Mouse (Mus musculus) limb, embryonic 12.5 days (tissue): ENCODE measurements around the gene Cdsn. TPM values are rescaled to one million over a fixed set of nuclear protein-coding genes. Genes with fewer than 3 reads are reported as not detected.
A peak's percentile ranks its signal among the peaks of the same experiment; 100 is the strongest.
"Not testable (repeated sequence)": the region's sequence is repeated elsewhere in the genome, so short reads cannot be mapped to it uniquely, and the experiment has no call there.

Source experiments
- ATAC-seq: fragments of 200-750 bp; cut with Nextera tagmentation; 2 replicates; pipeline ENCODE4 v1.8.0; 2017; ENCODE audit warnings: low read depth, moderate TSS enrichment; ENCODE audit not compliant: insufficient number of reproducible peaks, insufficient read depth, low FRiP score, low TSS enrichment
- H3K27ac ChIP-seq: fragments of 300-500 bp; sonication (generic); 2 replicates; pipeline ENCODE4 v1.5.1; 2016; ENCODE audit warnings: mild to moderate bottlenecking, moderate library complexity
- H3K27me3 ChIP-seq: fragments of 300-500 bp; sonication (generic); 2 replicates; pipeline ENCODE4 v1.6.1; 2016; ENCODE audit warnings: mild to moderate bottlenecking, moderate library complexity
- H3K36me3 ChIP-seq: fragments of 300-500 bp; sonication (generic); 2 replicates; pipeline ENCODE4 v1.6.1; 2016; ENCODE audit warnings: mild to moderate bottlenecking, moderate library complexity
- H3K4me1 ChIP-seq: fragments of 300-500 bp; sonication (generic); replicated peaks from 2 replicates; pipeline ENCODE4 v1.6.1; 2016
- H3K4me2 ChIP-seq: fragments of 300-500 bp; sonication (generic); 2 replicates; pipeline ENCODE4 v1.6.1; 2016; ENCODE audit warnings: mild to moderate bottlenecking, moderate library complexity
- H3K4me3 ChIP-seq: fragments of 300-500 bp; sonication (generic); replicated peaks from 2 replicates; pipeline ENCODE4 v1.5.1; 2016; ENCODE audit warnings: mild to moderate bottlenecking
- H3K9ac ChIP-seq: fragments of 300-500 bp; sonication (generic); replicated peaks from 2 replicates; pipeline ENCODE4 v1.6.1; 2016; ENCODE audit warnings: mild to moderate bottlenecking, moderate library complexity
- H3K9me3 ChIP-seq: fragments of 300-500 bp; sonication (generic); 2 replicates; pipeline ENCODE4 v1.6.1; 2016; ENCODE audit warnings: mild to moderate bottlenecking, moderate library complexity
- WGBS: fragments of 180-500 bp; shearing (Covaris S2); methylation state at CpG from one replicate; pipeline ENCODE4 v1.1.7; 2016; 5-methylcytosine and 5-hydroxymethylcytosine counted together
- polyA plus RNA-seq: library from polyadenylated mRNA; unstranded; fragments of >200 nt; fragmentation: Nextera tagmentation; extraction: Ambion mirVana; gene quantifications from 2 replicates; pipeline ENCODE4 v1.2.1, GENCODE M21; 2016

The Cdsn gene
- not detected in 2 replicates for polyA plus RNA-seq

DNA sequence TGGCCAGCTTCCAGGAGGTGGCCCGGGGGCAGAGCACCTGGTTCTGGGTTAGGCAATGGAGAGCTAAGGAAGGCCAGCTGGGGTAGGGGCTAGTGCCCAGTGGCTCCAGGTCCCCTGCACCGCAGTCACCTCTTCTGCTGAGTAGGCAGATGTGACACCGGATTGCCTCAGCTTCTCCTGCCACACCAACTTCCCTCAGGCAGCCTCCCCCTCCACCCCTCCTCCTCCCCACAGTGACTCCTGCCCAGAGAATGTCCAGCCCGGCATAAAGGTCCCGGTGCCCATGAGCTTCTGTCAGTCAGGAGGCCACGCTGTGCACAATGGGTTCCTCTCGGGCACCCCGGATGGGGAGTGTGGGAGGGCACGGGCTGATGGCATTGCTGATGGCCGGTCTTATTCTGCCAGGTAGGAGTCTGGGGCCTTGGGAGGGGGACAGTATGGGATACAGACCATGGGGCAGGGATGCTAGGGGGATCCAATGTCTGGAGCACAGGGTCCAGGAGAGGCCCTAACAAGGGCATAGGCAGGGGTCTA lies at the start of gene Cdsn:
Gene Cdsn (plus strand): TSS at position 248 of the 534 bp plus-strand sequence.
- Histone ChIP-seq H3K9ac (no peak within 1 kb of the TSS), H3K4me1 (no peaks in the 10 kb centered on the region), H3K9me3 (no peaks in the 10 kb centered on the region), H3K27ac (no peak within 1 kb of the TSS), H3K4me2 (no peak within 1 kb of the TSS), H3K27me3 (no peaks in the 10 kb centered on the region), H3K4me3 (no peak within 1 kb of the TSS), H3K36me3 (no peaks in the 10 kb centered on the region)
- WGBS, result 79% methylated on average over 10 of the region's 10 CpGs
- ATAC-seq, result no peak

DNA sequence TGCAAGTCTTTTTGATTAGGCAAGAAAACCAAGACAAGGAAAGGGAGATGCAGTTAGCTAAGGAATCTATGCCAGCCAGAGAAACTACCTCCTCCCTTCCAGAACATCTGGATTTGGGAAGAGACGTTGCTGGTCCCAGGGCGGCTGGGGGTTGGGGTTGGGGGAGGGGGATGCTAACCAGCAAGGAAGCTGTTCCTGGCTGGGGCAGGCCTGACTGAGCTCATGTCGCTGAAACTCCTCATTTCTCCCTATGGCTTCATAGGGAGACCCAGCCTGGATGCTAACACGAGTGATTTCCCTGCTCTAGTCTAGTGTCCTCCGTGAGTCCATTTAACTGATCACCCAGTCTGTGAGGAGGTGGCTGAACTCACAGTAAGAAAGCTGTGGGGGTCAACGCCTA lies 49.7 kb upstream of the Cdsn start:
- H3K4me2 ChIP-seq, result no peak overlapping the region
- no peaks in the 10 kb centered on the region for H3K36me3 ChIP-seq
- ATAC-seq, result no peak
- 4% methylated on average over 6 of the region's 6 CpGs for WGBS
- H3K4me3 ChIP-seq, result no peak overlapping the region
- H3K27ac ChIP-seq, result peak overlapping the region; percentile 29; the same call in 1 of the 2 replicates
- 0 out of 2 replicates have a peak overlapping the region, but pooled peaks have one; percentile 12 for H3K9ac ChIP-seq
- H3K4me1 ChIP-seq, result peaks cover 15% of the 10 kb centered on the region
- no peaks in the 10 kb centered on the region for H3K9me3 ChIP-seq
- peaks cover 29% of the 10 kb centered on the region for H3K27me3 ChIP-seq

DNA sequence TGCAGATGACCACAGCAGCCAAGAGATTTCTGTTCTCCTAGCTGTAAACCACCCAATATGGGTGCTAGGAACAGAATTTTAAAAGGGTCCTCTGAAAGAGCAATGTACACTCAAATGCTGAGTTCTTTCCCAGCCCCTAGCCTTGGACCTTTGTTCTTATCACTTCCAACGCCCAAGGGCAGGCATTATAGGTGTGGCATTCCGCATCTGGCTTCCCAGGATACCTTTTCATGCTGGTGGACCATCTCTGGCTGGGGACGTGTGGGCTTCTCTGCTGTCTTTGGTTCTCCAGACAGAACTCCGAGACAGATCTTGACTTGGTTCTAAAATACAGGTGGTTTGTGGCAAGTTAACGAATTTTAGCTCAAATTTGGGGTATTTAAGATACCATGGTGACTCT lies 49.2 kb upstream of the Cdsn start:
- H3K4me2 ChIP-seq, result no peak overlapping the region
- no peak for ATAC-seq
- no peaks in the 10 kb centered on the region for H3K9me3 ChIP-seq
- WGBS, result 64% methylated on average over 5 of the region's 5 CpGs
- peaks cover 34% of the 10 kb centered on the region for H3K27me3 ChIP-seq
- H3K4me3 ChIP-seq, result no peak overlapping the region
- H3K9ac ChIP-seq, result no peak overlapping the region
- no peak overlapping the region for H3K27ac ChIP-seq
- H3K4me1 ChIP-seq, result peaks cover 15% of the 10 kb centered on the region
- no peaks in the 10 kb centered on the region for H3K36me3 ChIP-seq

DNA sequence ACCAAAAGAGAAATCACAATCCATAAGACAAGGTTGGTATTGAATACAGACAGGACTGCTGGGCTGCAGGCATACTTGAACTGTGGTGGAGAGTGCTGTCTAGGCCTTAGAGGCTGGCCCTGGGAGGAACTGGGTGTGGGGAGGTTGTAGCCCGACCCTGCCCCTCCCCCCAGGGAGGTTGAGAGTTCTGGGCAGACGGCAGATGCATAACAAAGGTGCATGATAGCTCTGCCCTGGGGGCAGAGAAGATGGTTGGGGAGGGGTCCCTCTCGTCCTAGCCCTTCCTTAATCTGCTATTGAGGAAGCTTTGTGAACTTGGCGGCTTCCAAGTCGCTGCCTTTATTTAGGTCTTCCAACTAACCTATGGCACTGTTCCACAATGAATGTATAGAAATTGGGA lies 48.1 kb upstream of the Cdsn start:
- peaks cover 42% of the 10 kb centered on the region for H3K27me3 ChIP-seq

DNA sequence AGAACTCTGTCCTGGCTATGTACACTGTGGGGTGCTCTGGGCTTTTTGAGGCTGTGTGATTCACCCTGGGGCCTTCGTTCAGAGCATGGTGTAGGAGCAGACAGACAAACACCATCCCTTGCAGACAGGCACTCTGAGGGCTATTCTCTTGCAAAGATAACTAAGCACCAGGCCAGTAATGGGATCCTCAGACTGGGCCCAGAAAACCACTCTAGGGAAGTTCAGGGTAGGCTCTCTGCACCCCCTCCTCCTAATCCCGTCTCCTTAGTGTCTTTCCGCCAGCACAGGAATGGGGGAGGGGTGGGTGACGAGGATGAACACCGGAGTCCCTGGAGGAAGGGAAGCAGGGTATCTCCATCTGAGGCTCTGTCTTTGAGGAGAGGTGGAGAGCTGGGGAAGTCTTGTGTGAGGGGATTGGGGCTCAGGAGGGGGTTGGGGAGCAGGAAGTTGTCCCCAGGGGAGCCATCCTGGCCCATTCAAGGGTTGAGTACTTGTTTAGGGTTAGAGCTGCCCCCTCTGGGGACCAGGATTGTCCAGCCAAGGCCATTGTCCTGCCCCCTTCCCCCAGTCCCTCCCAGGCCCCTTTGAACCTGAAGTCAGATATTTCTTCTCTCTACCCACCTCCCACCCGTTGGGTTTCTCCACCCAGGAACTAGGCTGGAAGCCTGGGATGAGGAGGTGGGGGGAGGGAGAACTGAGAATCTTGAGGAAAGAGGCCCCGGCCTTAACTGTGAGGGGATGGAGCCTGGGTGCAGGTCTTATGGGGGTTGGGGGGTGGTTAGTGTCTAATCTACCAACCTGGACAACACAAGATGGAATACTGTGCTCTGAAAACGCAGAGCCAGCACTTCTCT lies 47.1 kb upstream of the Cdsn start:
- no peaks in the 10 kb centered on the region for H3K36me3 ChIP-seq
- no peak overlapping the region for H3K4me2 ChIP-seq
- H3K4me1 ChIP-seq, result peaks cover 21% of the 10 kb centered on the region
- ATAC-seq, result no peak
- no peaks in the 10 kb centered on the region for H3K9me3 ChIP-seq
- H3K27ac ChIP-seq, result no peak overlapping the region
- H3K9ac ChIP-seq, result no peak overlapping the region
- WGBS, result 38% methylated on average over 8 of the region's 8 CpGs
- no peak overlapping the region for H3K4me3 ChIP-seq
- peaks cover 48% of the 10 kb centered on the region for H3K27me3 ChIP-seq

More for the DNA sequence above, 48.1 kb upstream of the Cdsn start:
- Histone ChIP-seq H3K27ac (no peak overlapping the region), H3K36me3 (no peaks in the 10 kb centered on the region), H3K4me3 (no peak overlapping the region), H3K4me1 (peaks cover 15% of the 10 kb centered on the region), H3K9me3 (no peaks in the 10 kb centered on the region), H3K9ac (no peak overlapping the region), H3K4me2 (no peak overlapping the region)
- ATAC-seq, result no peak
- WGBS, result 31% methylated on average over 5 of the region's 5 CpGs

DNA sequence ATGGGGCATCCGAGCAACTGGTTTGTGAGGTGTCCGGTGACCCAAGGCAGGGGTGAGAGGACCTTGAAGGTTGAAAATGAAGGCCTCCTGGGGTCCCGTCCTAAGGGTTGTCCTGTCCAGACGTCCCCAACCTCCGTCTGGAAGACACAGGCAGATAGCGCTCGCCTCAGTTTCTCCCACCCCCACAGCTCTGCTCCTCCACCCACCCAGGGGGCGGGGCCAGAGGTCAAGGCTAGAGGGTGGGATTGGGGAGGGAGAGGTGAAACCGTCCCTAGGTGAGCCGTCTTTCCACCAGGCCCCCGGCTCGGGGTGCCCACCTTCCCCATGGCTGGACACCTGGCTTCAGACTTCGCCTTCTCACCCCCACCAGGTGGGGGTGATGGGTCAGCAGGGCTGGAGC lies 46.2 kb upstream of the Cdsn start, which contains the start of gene Pou5f1:
Gene Pou5f1 (plus strand): TSS at position 243 of the 400 bp plus-strand sequence.
- Histone ChIP-seq H3K27ac (no peak within 1 kb of the TSS), H3K4me3 (no peak within 1 kb of the TSS), H3K4me1 (peaks cover 21% of the 10 kb centered on the region), H3K36me3 (no peaks in the 10 kb centered on the region), H3K4me2 (no peak within 1 kb of the TSS), H3K27me3 (peaks cover 48% of the 10 kb centered on the region), H3K9me3 (no peaks in the 10 kb centered on the region), H3K9ac (no peak within 1 kb of the TSS)
- no peak for ATAC-seq
- 48% methylated on average over 13 of the region's 13 CpGs for WGBS

DNA sequence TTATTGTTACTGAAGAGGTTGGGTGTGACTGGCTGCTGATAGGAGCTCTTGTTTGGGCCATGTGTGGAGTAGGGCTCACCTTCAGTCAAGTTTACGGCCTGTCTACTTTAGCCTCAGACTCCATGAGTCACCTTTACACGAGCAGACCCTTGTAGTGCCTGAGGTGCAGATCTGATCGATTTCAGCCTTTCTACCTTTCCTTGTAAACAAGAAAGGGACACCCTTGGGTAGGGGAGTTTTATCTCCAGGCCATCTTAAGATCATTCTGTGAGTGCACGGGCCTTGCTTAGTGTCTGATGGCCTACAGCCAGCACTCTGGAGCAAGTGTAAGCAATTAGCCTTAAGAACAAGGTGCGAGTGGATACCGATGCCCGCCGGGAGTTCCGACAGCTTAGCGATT lies 45.0 kb upstream of the Cdsn start:
- ATAC-seq, result no peak
- H3K4me2 ChIP-seq, result no peak overlapping the region
- no peaks in the 10 kb centered on the region for H3K36me3 ChIP-seq
- H3K4me3 ChIP-seq, result no peak overlapping the region
- no peak overlapping the region for H3K27ac ChIP-seq
- peaks cover 20% of the 10 kb centered on the region for H3K4me1 ChIP-seq
- WGBS, result 14% methylated on average over 10 of the region's 10 CpGs
- H3K27me3 ChIP-seq, result peaks cover 48% of the 10 kb centered on the region
- H3K9ac ChIP-seq, result no peak overlapping the region
- no peaks in the 10 kb centered on the region for H3K9me3 ChIP-seq

DNA sequence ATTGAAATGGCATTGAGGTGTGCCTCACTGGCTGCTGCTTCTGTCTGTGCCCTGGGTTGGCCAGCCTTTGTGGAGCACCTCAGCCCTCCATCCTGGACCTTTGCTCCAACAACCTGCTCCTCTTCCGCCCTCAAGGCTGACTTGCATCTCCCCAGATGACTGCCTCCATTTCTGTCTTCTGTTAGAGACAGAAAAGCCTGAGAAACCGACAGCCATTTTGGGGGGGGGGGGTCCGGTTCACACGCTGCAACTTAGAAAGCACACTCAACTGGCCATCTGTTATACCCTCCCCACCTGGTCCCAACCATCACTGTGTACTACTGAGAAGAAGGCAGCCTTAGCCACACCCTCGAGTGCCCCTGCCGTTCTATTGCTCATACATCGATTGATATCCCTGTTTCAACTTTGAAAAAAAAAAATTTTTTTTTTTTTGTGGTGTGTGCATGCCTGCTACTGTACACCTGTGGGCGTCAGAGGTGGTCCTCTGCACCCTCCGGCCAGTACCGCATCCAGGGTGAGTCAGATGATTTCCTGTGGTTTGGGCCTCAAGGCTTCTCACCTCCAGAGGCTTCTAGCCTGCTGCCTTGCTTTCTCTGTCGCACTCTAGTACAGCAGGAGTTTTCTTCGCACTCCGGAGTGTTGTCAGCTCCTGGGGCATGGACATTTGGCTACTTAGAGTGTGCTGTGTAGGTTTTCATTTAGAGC lies 44.2 kb upstream of the Cdsn start:
- 20% methylated on average over 13 of the region's 13 CpGs for WGBS
- H3K4me1 ChIP-seq, result peaks cover 11% of the 10 kb centered on the region
- H3K4me3 ChIP-seq, result no peak overlapping the region
- peaks cover 48% of the 10 kb centered on the region for H3K27me3 ChIP-seq
- H3K36me3 ChIP-seq, result peaks cover 6% of the 10 kb centered on the region
- no peaks in the 10 kb centered on the region for H3K9me3 ChIP-seq
- no peak for ATAC-seq
- no peak overlapping the region for H3K4me2 ChIP-seq
- H3K9ac ChIP-seq, result no peak overlapping the region
- H3K27ac ChIP-seq, result no peak overlapping the region

DNA sequence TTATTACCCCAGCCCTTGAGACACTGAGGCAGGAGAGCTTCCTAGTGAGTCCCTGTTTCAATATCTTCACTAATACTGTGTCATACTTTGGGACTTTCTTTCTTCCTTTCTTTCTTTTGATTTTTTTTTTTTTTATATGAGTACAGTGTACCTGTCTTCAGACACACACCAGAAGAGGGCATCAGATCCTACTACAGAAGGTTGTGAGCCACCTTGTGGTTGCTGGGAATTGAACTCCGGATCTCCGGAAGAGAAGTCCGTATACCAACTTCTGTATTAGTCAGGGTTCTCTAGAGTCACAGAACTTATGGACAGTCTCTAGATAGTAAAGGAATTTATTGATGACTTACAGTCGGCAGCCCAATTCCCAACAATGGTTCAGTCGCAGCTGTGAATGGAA lies 43.6 kb upstream of the Cdsn start:
- not testable (repeated sequence) for H3K27ac ChIP-seq, ATAC-seq, H3K4me2 ChIP-seq, H3K9ac ChIP-seq, H3K4me3 ChIP-seq, H3K9me3 ChIP-seq
- 53% methylated on average over 5 of the region's 5 CpGs for WGBS
- Histone ChIP-seq H3K4me1 (0 out of 2 replicates have a peak, but pooled peaks cover 10% of the 10 kb centered on the region), H3K36me3 (peaks cover 12% of the 10 kb centered on the region), H3K27me3 (peaks cover 48% of the 10 kb centered on the region)

DNA sequence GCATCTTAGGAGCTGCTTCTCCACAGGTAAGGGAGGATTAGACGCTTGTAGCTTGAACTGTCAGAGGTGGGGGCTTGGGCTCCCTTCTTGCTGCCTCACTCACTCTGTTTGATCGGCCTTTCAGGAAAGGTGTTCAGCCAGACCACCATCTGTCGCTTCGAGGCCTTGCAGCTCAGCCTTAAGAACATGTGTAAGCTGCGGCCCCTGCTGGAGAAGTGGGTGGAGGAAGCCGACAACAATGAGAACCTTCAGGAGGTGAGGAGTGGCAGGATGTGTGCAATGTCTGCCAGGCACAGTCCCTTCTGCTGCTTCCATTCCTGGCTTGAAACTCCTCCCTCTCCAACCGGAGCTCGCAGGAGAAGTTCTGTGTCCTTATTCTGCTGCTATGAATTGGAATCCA lies 42.6 kb upstream of the Cdsn start:
- H3K36me3 ChIP-seq, result peaks cover 22% of the 10 kb centered on the region
- H3K4me2 ChIP-seq, result no peak overlapping the region
- no peak overlapping the region for H3K9ac ChIP-seq
- H3K9me3 ChIP-seq, result no peaks in the 10 kb centered on the region
- WGBS, result 34% methylated on average over 8 of the region's 8 CpGs
- peaks cover 48% of the 10 kb centered on the region for H3K27me3 ChIP-seq
- H3K4me1 ChIP-seq, result peaks cover 13% of the 10 kb centered on the region
- H3K27ac ChIP-seq, result no peak overlapping the region
- no peak overlapping the region for H3K4me3 ChIP-seq
- no peak for ATAC-seq

DNA sequence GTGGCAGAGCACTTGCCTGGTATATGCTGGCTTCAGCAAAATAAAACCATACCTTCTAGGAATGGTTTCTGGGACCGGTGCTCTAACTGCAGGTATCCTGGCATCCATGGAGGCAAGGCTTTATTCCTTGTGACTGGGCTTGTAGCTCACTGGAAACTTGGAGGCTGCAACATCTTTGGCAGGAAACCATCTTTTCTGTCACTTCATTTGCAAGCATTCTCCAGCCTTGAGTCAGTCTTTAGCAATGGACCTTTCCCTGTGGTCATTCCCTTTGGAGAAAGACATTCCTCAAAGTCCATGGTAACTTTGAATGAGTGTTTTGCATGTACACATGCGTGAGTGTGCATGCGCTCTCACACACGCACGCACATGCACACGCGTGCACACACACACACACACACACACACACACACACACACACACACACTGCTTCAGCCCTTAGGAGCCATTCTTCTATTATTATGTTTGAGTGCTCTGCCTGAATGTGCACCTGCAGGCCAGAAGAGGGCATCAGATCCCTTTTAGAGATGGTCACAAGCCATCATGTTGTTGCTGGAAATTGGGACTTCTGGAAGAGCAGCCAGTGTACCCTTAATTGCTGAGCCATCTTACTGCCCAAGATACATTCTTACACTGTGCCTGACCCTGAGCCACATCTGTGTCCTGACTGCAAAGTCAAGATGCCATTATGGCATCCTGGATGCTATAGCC lies 38.9 kb upstream of the Cdsn start:
- Histone ChIP-seq H3K9me3 (no peaks in the 10 kb centered on the region), H3K36me3 (peaks cover 26% of the 10 kb centered on the region), H3K4me1 (peaks cover 36% of the 10 kb centered on the region), H3K27me3 (peaks cover 11% of the 10 kb centered on the region), H3K4me3 (no peak overlapping the region), H3K4me2 (no peak overlapping the region), H3K9ac (no peak overlapping the region), H3K27ac (no peak overlapping the region)
- ATAC-seq, result no peak
- 93% methylated on average over 7 of the region's 7 CpGs for WGBS
